Mouse (Mus musculus): Measurements from ENCODE around the gene Ccdc57. TPM values are rescaled to one million over a fixed set of nuclear protein-coding genes. Genes with fewer than 3 reads are reported as not detected.
A peak's percentile ranks its signal among the peaks of the same experiment; 100 is the strongest.
"Not testable (repeated sequence)": the region's sequence is repeated elsewhere in the genome, so short reads cannot be mapped to it uniquely, and the experiment has no call there.

Ccdc57 gene
- polyA plus RNA-seq, 1 experiment from 2014 or later: 4.9 TPM

DNA sequence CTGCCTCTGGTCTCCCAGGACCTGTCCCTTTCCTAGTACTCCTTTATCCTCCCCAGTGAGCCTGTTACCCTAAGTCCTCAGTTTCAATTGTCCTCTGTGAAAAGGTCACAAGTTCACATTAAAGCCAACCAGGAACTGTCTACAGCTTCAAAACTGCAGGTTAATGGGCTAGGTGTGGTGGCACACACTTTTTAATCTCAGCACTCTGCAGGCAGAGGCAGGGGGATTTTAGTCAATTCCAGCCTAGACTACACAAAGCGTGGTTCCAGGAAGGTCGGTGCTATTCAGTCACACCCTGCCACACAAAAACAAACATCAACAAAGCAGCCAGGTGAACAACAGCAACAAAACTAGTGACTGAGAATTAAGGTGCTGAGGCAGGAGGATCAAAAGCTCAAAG, 81.1 kb downstream of the Ccdc57 start:
- H3K4me1 ChIP-seq (replicated peaks): peaks cover 25% of the 10 kb centered on the region
- 75% methylated on average over 2 of the region's 2 CpGs for WGBS
- no peak overlapping the region for H3K9ac ChIP-seq
- no peak for ATAC-seq (ENCODE audit: insufficient number of reproducible peaks, low FRiP score)
- no peaks in the 10 kb centered on the region for H3K27me3 ChIP-seq (replicated peaks)
- H3K4me2 ChIP-seq: no peak overlapping the region
- H3K9me3 ChIP-seq (replicated peaks): 0 out of 2 replicates have a peak, but pooled peaks cover 6% of the 10 kb centered on the region
- 0 out of 2 replicates have a peak, but pooled peaks cover 3% of the 10 kb centered on the region for H3K36me3 ChIP-seq
- H3K4me3 ChIP-seq: no peak overlapping the region
- no peak overlapping the region for H3K27ac ChIP-seq (ENCODE audit: poor library complexity, severe bottlenecking)

- ATAC-seq (ENCODE audit: insufficient number of reproducible peaks, low FRiP score): no peak
- 0 out of 2 replicates have a peak, but pooled peaks cover 6% of the 10 kb centered on the region for H3K9me3 ChIP-seq (replicated peaks)
- 0 out of 2 replicates have a peak, but pooled peaks cover 3% of the 10 kb centered on the region for H3K36me3 ChIP-seq
- H3K27me3 ChIP-seq (replicated peaks): no peaks in the 10 kb centered on the region
- H3K4me2 ChIP-seq: no peak overlapping the region
- H3K9ac ChIP-seq: no peak overlapping the region
- no peak overlapping the region for H3K27ac ChIP-seq (ENCODE audit: poor library complexity, severe bottlenecking)
- H3K4me1 ChIP-seq (replicated peaks): peaks cover 25% of the 10 kb centered on the region
- no peak overlapping the region for H3K4me3 ChIP-seq
- 69% methylated on average over 1 of the region's 1 CpGs for WGBS
Observed at GRCm38 (mm10) chr11:120851132-120851531, 81.5 kb downstream of the Ccdc57 start.

- no peaks in the 10 kb centered on the region for H3K27me3 ChIP-seq (replicated peaks)
- H3K4me2 ChIP-seq: no peak overlapping the region
- ATAC-seq (ENCODE audit: insufficient number of reproducible peaks, low FRiP score): peak; percentile 47; the same call in 1 of the 2 replicates
- no peak overlapping the region for H3K4me3 ChIP-seq
- H3K4me1 ChIP-seq (replicated peaks): peaks cover 25% of the 10 kb centered on the region
- 0 out of 2 replicates have a peak, but pooled peaks cover 6% of the 10 kb centered on the region for H3K9me3 ChIP-seq (replicated peaks)
- H3K27ac ChIP-seq (ENCODE audit: poor library complexity, severe bottlenecking): no peak overlapping the region
- WGBS: 46% methylated on average over 2 of the region's 2 CpGs
- H3K36me3 ChIP-seq: 0 out of 2 replicates have a peak, but pooled peaks cover 3% of the 10 kb centered on the region
- H3K9ac ChIP-seq: no peak overlapping the region
Observed at GRCm38 (mm10) chr11:120850331-120851030, 82.2 kb downstream of the Ccdc57 start.

GRCm38 (mm10) chr11:120846725-120847475, 85.8 kb downstream of the Ccdc57 start:
- WGBS: 85% methylated on average over 9 of the region's 9 CpGs
- H3K4me1 ChIP-seq (replicated peaks): peaks cover 13% of the 10 kb centered on the region
- H3K4me2 ChIP-seq: no peak overlapping the region
- H3K36me3 ChIP-seq: no peaks in the 10 kb centered on the region
- ATAC-seq (ENCODE audit: insufficient number of reproducible peaks, low FRiP score): no peak
- H3K4me3 ChIP-seq: no peak overlapping the region
- H3K27ac ChIP-seq (ENCODE audit: poor library complexity, severe bottlenecking): no peak overlapping the region
- no peak overlapping the region for H3K9ac ChIP-seq
- no peaks in the 10 kb centered on the region for H3K9me3 ChIP-seq (replicated peaks)
- no peaks in the 10 kb centered on the region for H3K27me3 ChIP-seq (replicated peaks)

DNA sequence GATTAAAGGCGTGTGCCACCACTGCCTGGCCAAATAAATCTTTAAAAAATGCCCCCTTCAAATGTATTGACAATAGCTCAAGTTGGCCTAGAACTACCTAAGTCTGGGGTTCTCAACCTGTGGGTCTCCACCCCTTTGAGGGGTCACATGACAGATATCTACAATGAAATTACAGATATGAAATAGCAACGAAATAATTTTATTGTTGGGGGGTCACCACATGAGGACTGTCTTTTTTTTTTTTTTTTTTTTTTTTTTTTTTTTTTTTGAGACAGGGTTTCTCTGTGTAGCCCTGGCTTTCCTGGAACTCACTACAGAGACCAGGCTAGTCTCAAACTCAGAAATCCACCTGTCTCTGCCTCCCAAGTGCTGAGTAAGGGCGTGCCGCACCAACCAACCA, 88.3 kb downstream of the Ccdc57 start:
- Histone ChIP-seq H3K4me3 (no peak overlapping the region), H3K4me1 (replicated peaks) (peaks cover 4% of the 10 kb centered on the region), H3K27ac (ENCODE audit: poor library complexity, severe bottlenecking) (no peak overlapping the region), H3K9ac (no peak overlapping the region), H3K4me2 (no peak overlapping the region), H3K27me3 (replicated peaks) (no peaks in the 10 kb centered on the region), H3K36me3 (no peaks in the 10 kb centered on the region), H3K9me3 (replicated peaks) (no peaks in the 10 kb centered on the region)
- 86% methylated on average over 4 of the region's 4 CpGs for WGBS
- no peak for ATAC-seq (ENCODE audit: insufficient number of reproducible peaks, low FRiP score)

GRCm38 (mm10) chr11:120833555-120834280, 99.0 kb downstream of the Ccdc57 start:
- WGBS: 40% methylated on average over 8 of the region's 8 CpGs
- H3K9ac ChIP-seq: no peak overlapping the region
- no peaks in the 10 kb centered on the region for H3K9me3 ChIP-seq (replicated peaks)
- H3K4me2 ChIP-seq: peak overlapping the region; percentile 9; the same call in 1 of the 2 replicates
- peak overlapping the region; percentile 26; the same call in 1 of the 2 replicates for H3K27ac ChIP-seq (ENCODE audit: poor library complexity, severe bottlenecking)
- no peak overlapping the region for H3K4me3 ChIP-seq
- no peaks in the 10 kb centered on the region for H3K36me3 ChIP-seq
- H3K4me1 ChIP-seq (replicated peaks): peaks cover 25% of the 10 kb centered on the region
- no peak; the same call in 1 of the 2 replicates for ATAC-seq (ENCODE audit: insufficient number of reproducible peaks, low FRiP score)
- no peaks in the 10 kb centered on the region for H3K27me3 ChIP-seq (replicated peaks)

DNA sequence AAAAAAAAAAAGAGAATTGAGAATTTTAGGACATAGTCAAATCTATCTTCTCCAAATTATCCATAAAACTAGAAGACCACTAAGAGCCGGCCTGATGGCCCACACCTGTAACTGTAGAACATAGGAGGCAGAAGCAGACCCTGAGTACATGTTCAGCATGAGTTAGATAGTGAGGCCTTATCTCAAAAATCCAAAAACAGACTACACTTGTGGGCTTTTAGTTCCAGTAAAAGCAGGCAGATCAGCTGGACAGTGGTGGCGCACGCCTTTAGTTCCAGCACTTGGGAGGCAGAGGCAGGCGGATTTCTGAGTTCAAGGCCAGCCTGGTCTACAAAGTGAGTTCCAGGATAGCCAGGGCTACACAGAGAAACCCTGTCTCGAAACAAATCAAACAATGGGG, 99.7 kb downstream of the Ccdc57 start:
- ATAC-seq (ENCODE audit: insufficient number of reproducible peaks, low FRiP score); H3K4me3 ChIP-seq; H3K27me3 ChIP-seq (replicated peaks); H3K27ac ChIP-seq (ENCODE audit: poor library complexity, severe bottlenecking); H3K36me3 ChIP-seq; H3K4me2 ChIP-seq; H3K9ac ChIP-seq; H3K9me3 ChIP-seq (replicated peaks): not testable (repeated sequence)
- WGBS: 85% methylated on average over 5 of the region's 5 CpGs
- peaks cover 26% of the 10 kb centered on the region for H3K4me1 ChIP-seq (replicated peaks)

DNA sequence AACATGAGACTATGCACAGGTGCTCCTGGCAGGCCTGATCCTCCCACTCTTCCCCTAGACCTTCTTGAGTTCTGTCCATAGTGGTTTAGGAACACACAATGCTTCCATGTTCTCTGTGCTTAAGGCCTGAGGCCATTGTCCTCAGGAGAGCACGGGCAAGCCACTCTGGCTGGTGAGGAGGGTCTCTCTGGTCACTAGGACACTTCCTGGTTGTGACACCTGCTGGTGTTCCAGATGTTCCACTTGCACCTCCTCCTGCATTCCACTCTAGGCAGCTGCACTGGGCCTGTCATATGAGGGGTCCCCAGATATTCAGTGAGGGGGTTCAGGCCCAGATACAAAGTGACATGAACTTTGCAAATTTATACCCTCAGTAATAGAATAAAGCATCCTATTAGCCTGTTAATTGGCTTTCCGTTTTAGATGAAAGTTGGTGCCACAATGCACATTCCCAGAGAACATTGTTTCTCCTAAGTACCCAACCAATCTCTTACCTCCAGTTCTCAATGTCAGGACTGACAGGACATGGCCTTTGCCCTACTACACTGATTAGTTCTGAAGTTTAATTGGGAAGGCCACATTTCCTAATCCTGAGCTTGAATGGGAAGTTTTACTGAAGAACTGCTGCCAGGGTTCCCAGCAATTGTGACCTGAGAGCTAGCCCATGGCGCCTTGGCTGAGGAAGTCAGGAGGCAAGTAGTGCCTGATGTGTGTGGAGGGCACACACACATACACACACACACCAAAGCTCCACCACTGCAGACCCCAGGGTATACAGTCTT, 100.8 kb downstream of the Ccdc57 start:
- H3K27ac ChIP-seq (ENCODE audit: poor library complexity, severe bottlenecking): no peak overlapping the region
- WGBS: 76% methylated on average over 3 of the region's 3 CpGs
- H3K9ac ChIP-seq: no peak overlapping the region
- H3K4me3 ChIP-seq: no peak overlapping the region
- H3K27me3 ChIP-seq (replicated peaks): no peaks in the 10 kb centered on the region
- no peak overlapping the region for H3K4me2 ChIP-seq
- no peaks in the 10 kb centered on the region for H3K9me3 ChIP-seq (replicated peaks)
- H3K36me3 ChIP-seq: no peaks in the 10 kb centered on the region
- ATAC-seq (ENCODE audit: insufficient number of reproducible peaks, low FRiP score): no peak
- peaks cover 26% of the 10 kb centered on the region for H3K4me1 ChIP-seq (replicated peaks)

GRCm38 (mm10) chr11:120830686-120831085, 102.0 kb downstream of the Ccdc57 start:
- no peak for ATAC-seq (ENCODE audit: insufficient number of reproducible peaks, low FRiP score)
- WGBS: 86% methylated on average over 12 of the region's 12 CpGs
- no peak overlapping the region for H3K27ac ChIP-seq (ENCODE audit: poor library complexity, severe bottlenecking)
- H3K36me3 ChIP-seq: no peaks in the 10 kb centered on the region
- no peaks in the 10 kb centered on the region for H3K9me3 ChIP-seq (replicated peaks)
- H3K4me2 ChIP-seq: no peak overlapping the region
- H3K27me3 ChIP-seq (replicated peaks): no peaks in the 10 kb centered on the region
- H3K4me1 ChIP-seq (replicated peaks): peaks cover 32% of the 10 kb centered on the region
- no peak overlapping the region for H3K4me3 ChIP-seq
- H3K9ac ChIP-seq: no peak overlapping the region

- Histone ChIP-seq H3K27me3 (replicated peaks) (no peaks in the 10 kb centered on the region), H3K9ac (no peak overlapping the region), H3K4me1 (replicated peaks) (peaks cover 40% of the 10 kb centered on the region), H3K36me3 (no peaks in the 10 kb centered on the region), H3K9me3 (replicated peaks) (no peaks in the 10 kb centered on the region), H3K27ac (ENCODE audit: poor library complexity, severe bottlenecking) (no peak overlapping the region), H3K4me2 (no peak overlapping the region), H3K4me3 (no peak overlapping the region)
- 85% methylated on average over 10 of the region's 10 CpGs for WGBS
- ATAC-seq (ENCODE audit: insufficient number of reproducible peaks, low FRiP score): no peak
Observed at GRCm38 (mm10) chr11:120829757-120830532, 102.7 kb downstream of the Ccdc57 start.
